Mouse (Mus musculus): Measurements from ENCODE around the gene Il22ra1. TPM values are rescaled to one million over a fixed set of nuclear protein-coding genes. Genes with fewer than 3 reads are reported as not detected.

Il22ra1 gene
- not detected in 2 replicates for polyA plus RNA-seq (2015; fragmentation: Nextera tagmentation; extraction: Ambion mirVana)

GRCm38 (mm10) chr4:135727817-135728216 is at the start of gene Il22ra1:
TSS of gene Il22ra1 (plus strand) at chr4:135728172.
- no peak for TF ChIP-seq EP300 (IDR thresholded peaks at IDR 0.05)
- no peak for TF ChIP-seq CTCF (IDR thresholded peaks at IDR 0.05)
- DNase-seq (ENCODE audit: low spot score), result peak; percentile 22
- no peaks in the 10 kb centered on the region for H3K27me3 ChIP-seq (replicated peaks; ENCODE audit: insufficient read depth, low read length)

GRCm38 (mm10) chr4:135679316-135679715 is 48.7 kb upstream of the Il22ra1 start:
- DNase-seq (ENCODE audit: low spot score) (peak; percentile 41), ATAC-seq (peak; percentile 44; the same call in 1 of the 2 replicates)
- 53% methylated on average over 4 of the region's 4 CpGs for WGBS
- H3K9ac ChIP-seq (replicated peaks; ENCODE audit: low read depth), result no peak overlapping the region
- H3K4me3 ChIP-seq (ENCODE audit: low read depth, low read length), result no peak overlapping the region
- no peaks in the 10 kb centered on the region for H3K4me1 ChIP-seq (ENCODE audit: insufficient read depth, low read depth, low read length)
- no peaks in the 10 kb centered on the region for H3K27me3 ChIP-seq (replicated peaks; ENCODE audit: insufficient read depth, low read length)
- H3K27ac ChIP-seq (ENCODE audit: low read length), result no peak overlapping the region
- H3K9me3 ChIP-seq (ENCODE audit: low read length), result no peaks in the 10 kb centered on the region
- no peak overlapping the region for H3K4me2 ChIP-seq (replicated peaks; ENCODE audit: low read depth, low read length)
- no peaks in the 10 kb centered on the region for H3K36me3 ChIP-seq (ENCODE audit: insufficient read depth, low read length)
- no peak for TF ChIP-seq EP300 (IDR thresholded peaks at IDR 0.05)
- TF ChIP-seq CTCF (IDR thresholded peaks at IDR 0.05), result no peak

More at GRCm38 (mm10) chr4:135727817-135728216, at the start of gene Il22ra1:
- Histone ChIP-seq H3K4me1 (ENCODE audit: insufficient read depth, low read depth, low read length) (no peaks in the 10 kb centered on the region), H3K27ac (ENCODE audit: low read length) (no peak within 1 kb of the TSS), H3K36me3 (ENCODE audit: insufficient read depth, low read length) (no peaks in the 10 kb centered on the region), H3K4me3 (ENCODE audit: low read depth, low read length) (peak within 1 kb of the TSS; percentile 23; the same call in 1 of the 2 replicates), H3K9me3 (ENCODE audit: low read length) (no peaks in the 10 kb centered on the region), H3K4me2 (replicated peaks; ENCODE audit: low read depth, low read length) (peak within 1 kb of the TSS; percentile 49), H3K9ac (replicated peaks; ENCODE audit: low read depth) (no peak within 1 kb of the TSS)
- peak; percentile 32 for ATAC-seq
- 18% methylated on average over 14 of the region's 14 CpGs for WGBS

- Histone ChIP-seq H3K4me1 (ENCODE audit: insufficient read depth, low read depth, low read length) (no peaks in the 10 kb centered on the region), H3K36me3 (ENCODE audit: insufficient read depth, low read length) (no peaks in the 10 kb centered on the region), H3K9ac (replicated peaks; ENCODE audit: low read depth) (no peak overlapping the region), H3K4me3 (ENCODE audit: low read depth, low read length) (no peak overlapping the region), H3K27ac (ENCODE audit: low read length) (no peak overlapping the region), H3K27me3 (replicated peaks; ENCODE audit: insufficient read depth, low read length) (0 out of 2 replicates have a peak, but pooled peaks cover 4% of the 10 kb centered on the region), H3K4me2 (replicated peaks; ENCODE audit: low read depth, low read length) (no peak overlapping the region), H3K9me3 (ENCODE audit: low read length) (no peaks in the 10 kb centered on the region)
- DNase-seq (ENCODE audit: low spot score), result no peak
- ATAC-seq, result no peak
- TF ChIP-seq CTCF (IDR thresholded peaks at IDR 0.05) (no peak), EP300 (IDR thresholded peaks at IDR 0.05) (no peak)
- WGBS, result 63% methylated on average over 5 of the region's 5 CpGs
Measured at GRCm38 (mm10) chr4:135681789-135682188, 46.2 kb upstream of the Il22ra1 start.

GRCm38 (mm10) chr4:135683553-135683952 is 44.4 kb upstream of the Il22ra1 start:
- Histone ChIP-seq H3K36me3 (ENCODE audit: insufficient read depth, low read length) (no peaks in the 10 kb centered on the region), H3K9me3 (ENCODE audit: low read length) (no peaks in the 10 kb centered on the region), H3K4me1 (ENCODE audit: insufficient read depth, low read depth, low read length) (no peaks in the 10 kb centered on the region), H3K4me2 (replicated peaks; ENCODE audit: low read depth, low read length) (no peak overlapping the region), H3K27ac (ENCODE audit: low read length) (no peak overlapping the region), H3K4me3 (ENCODE audit: low read depth, low read length) (no peak overlapping the region), H3K27me3 (replicated peaks; ENCODE audit: insufficient read depth, low read length) (0 out of 2 replicates have a peak, but pooled peaks cover 4% of the 10 kb centered on the region), H3K9ac (replicated peaks; ENCODE audit: low read depth) (no peak overlapping the region)
- no peak for ATAC-seq
- peak; percentile 62 for DNase-seq (ENCODE audit: low spot score)
- WGBS, result 17% methylated on average over 4 of the region's 4 CpGs
- TF ChIP-seq EP300 (IDR thresholded peaks at IDR 0.05) (no peak), CTCF (IDR thresholded peaks at IDR 0.05) (peak; percentile 70)

- DNase-seq (ENCODE audit: low spot score), result peak; percentile 55
- no peak for ATAC-seq
- H3K4me1 ChIP-seq (ENCODE audit: insufficient read depth, low read depth, low read length), result no peaks in the 10 kb centered on the region
- H3K27me3 ChIP-seq (replicated peaks; ENCODE audit: insufficient read depth, low read length), result 0 out of 2 replicates have a peak, but pooled peaks cover 4% of the 10 kb centered on the region
- H3K9ac ChIP-seq (replicated peaks; ENCODE audit: low read depth), result no peak overlapping the region
- 38% methylated on average over 3 of the region's 3 CpGs for WGBS
- no peak overlapping the region for H3K4me2 ChIP-seq (replicated peaks; ENCODE audit: low read depth, low read length)
- no peak overlapping the region for H3K27ac ChIP-seq (ENCODE audit: low read length)
- TF ChIP-seq CTCF (IDR thresholded peaks at IDR 0.05) (no peak), EP300 (IDR thresholded peaks at IDR 0.05) (no peak)
- H3K36me3 ChIP-seq (ENCODE audit: insufficient read depth, low read length), result no peaks in the 10 kb centered on the region
- no peaks in the 10 kb centered on the region for H3K9me3 ChIP-seq (ENCODE audit: low read length)
- no peak overlapping the region for H3K4me3 ChIP-seq (ENCODE audit: low read depth, low read length)
Measured at GRCm38 (mm10) chr4:135684731-135685130, 43.2 kb upstream of the Il22ra1 start.

- Histone ChIP-seq H3K9me3 (ENCODE audit: low read length) (no peaks in the 10 kb centered on the region), H3K36me3 (ENCODE audit: insufficient read depth, low read length) (no peaks in the 10 kb centered on the region), H3K4me3 (ENCODE audit: low read depth, low read length) (peak within 1 kb of the TSS; percentile 60), H3K4me2 (replicated peaks; ENCODE audit: low read depth, low read length) (peak within 1 kb of the TSS; percentile 77), H3K4me1 (ENCODE audit: insufficient read depth, low read depth, low read length) (no peaks in the 10 kb centered on the region), H3K27ac (ENCODE audit: low read length) (peak within 1 kb of the TSS; percentile 62), H3K27me3 (replicated peaks; ENCODE audit: insufficient read depth, low read length) (0 out of 2 replicates have a peak, but pooled peaks cover 4% of the 10 kb centered on the region), H3K9ac (replicated peaks; ENCODE audit: low read depth) (peak within 1 kb of the TSS; percentile 39)
- peak; percentile 86 for ATAC-seq
- TF ChIP-seq EP300 (IDR thresholded peaks at IDR 0.05) (no peak), CTCF (IDR thresholded peaks at IDR 0.05) (no peak)
- WGBS, result under 1% methylated on average over 35 of the region's 41 CpGs
- peak; percentile 68 for DNase-seq (ENCODE audit: low spot score)
Measured at GRCm38 (mm10) chr4:135685906-135686567, 41.9 kb upstream of the Il22ra1 start, which contains the start of gene Ifnlr1. TSS of gene Ifnlr1 (plus strand) at chr4:135686287.

Data from lung, postnatal 0 days (tissue).